Comparison of ENCODE assay signal across 8 mouse cellular contexts in the genomic region with DNA sequence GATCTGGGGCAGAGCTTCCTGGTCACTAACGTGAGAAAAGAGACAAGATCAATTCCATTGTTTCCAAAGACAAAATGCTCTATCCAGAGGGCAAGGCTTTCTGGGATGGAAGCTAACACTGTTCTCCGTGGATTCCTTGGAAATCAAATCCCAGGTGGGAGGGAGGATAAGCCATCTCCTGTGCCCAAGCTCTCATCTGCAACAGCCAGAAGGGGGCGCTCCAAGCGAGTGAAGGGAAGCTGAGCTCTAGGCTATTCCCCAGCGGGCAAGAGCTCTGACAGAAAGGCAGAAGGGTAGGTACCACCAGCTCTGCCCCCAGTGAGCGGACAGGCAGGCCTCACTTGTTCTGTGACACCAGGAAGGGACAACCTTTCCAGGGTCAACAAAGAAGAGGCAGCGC. TPM values are rescaled to one million over a fixed set of nuclear protein-coding genes. Genes with fewer than 3 reads are reported as not detected.
A peak's percentile ranks its signal among the peaks of the same experiment; 100 is the strongest.
DNase-seq lines count a peak whose midpoint lies in the region; ATAC-seq and TF ChIP-seq lines count a peak whose summit lies in the region.

No protein-coding gene starts in this region.

- H3K36me3 ChIP-seq in midbrain, embryonic 11.5 days (ENCODE audit: control insufficient read depth, insufficient read depth, low read length): no peaks in the 10 kb centered on the region
- H3K36me3 ChIP-seq in midbrain, embryonic 15.5 days (replicated peaks): no peaks in the 10 kb centered on the region
- H3K36me3 ChIP-seq in kidney, embryonic 16.5 days (ENCODE audit: insufficient read depth, low read length): no peaks in the 10 kb centered on the region
- H3K36me3 ChIP-seq in liver, adult 2 months (ENCODE audit: control insufficient read depth, insufficient read depth, low read length): no peaks in the 10 kb centered on the region; the same call in 1 of the 2 replicates

- H3K4me2 ChIP-seq in midbrain, embryonic 11.5 days: no peak overlapping the region
- H3K4me2 ChIP-seq in midbrain, embryonic 15.5 days: no peak overlapping the region
- H3K4me2 ChIP-seq in kidney, embryonic 16.5 days (replicated peaks; ENCODE audit: low read depth, low read length): no peak overlapping the region

- H3K9me3 ChIP-seq in midbrain, embryonic 11.5 days (ENCODE audit: control insufficient read depth, low read length): no peaks in the 10 kb centered on the region
- H3K9me3 ChIP-seq in midbrain, embryonic 15.5 days: no peaks in the 10 kb centered on the region
- no peaks in the 10 kb centered on the region for H3K9me3 ChIP-seq in kidney, embryonic 16.5 days (ENCODE audit: low read length)

- peak; percentile 92 for TF ChIP-seq CTCF in liver, adult 2 months (IDR thresholded peaks at IDR 0.05; ENCODE audit: low read depth, low read length)

- peak; percentile 96 for DNase-seq in midbrain, embryonic 11.5 days (ENCODE audit: low spot score, missing footprints)
- peak; percentile 72 for DNase-seq in c-Kit-positive CD71-positive TER-119-positive erythroid progenitor cells, embryonic 14.5 days (ENCODE audit: low spot score)
- DNase-seq in gastrocnemius, adult 18-20 months (ENCODE audit: low spot score): peak; percentile 76
- DNase-seq in liver, adult 2 months (ENCODE audit: extremely low read depth, low read depth, low spot score): peak; percentile 43
- peak; percentile 81 for DNase-seq in ovary, postnatal 36 days (ENCODE audit: low spot score)
- DNase-seq in thymus, postnatal 10 days (ENCODE audit: low spot score in 2 of 2): peak; percentile 57 to 82

- WGBS in midbrain, embryonic 11.5 days: 26% methylated on average over 7 of the region's 7 CpGs
- WGBS in midbrain, embryonic 15.5 days: 25% methylated on average over 7 of the region's 7 CpGs
- WGBS in kidney, embryonic 16.5 days: 24% methylated on average over 7 of the region's 7 CpGs
- WGBS in liver, adult 2 months: 45% methylated on average over 7 of the region's 7 CpGs

- no peaks in the 10 kb centered on the region for H3K79me2 ChIP-seq in liver, adult 2 months (ENCODE audit: control insufficient read depth, insufficient read depth, low read length)

- H3K9ac ChIP-seq in midbrain, embryonic 11.5 days (ENCODE audit: low read length): no peak overlapping the region
- H3K9ac ChIP-seq in midbrain, embryonic 15.5 days: no peak overlapping the region
- no peak overlapping the region for H3K9ac ChIP-seq in kidney, embryonic 16.5 days (replicated peaks; ENCODE audit: low read length)
- no peak overlapping the region for H3K9ac ChIP-seq in liver, adult 2 months (ENCODE audit: low read depth, low read length)

- no peaks in the 10 kb centered on the region for H3K4me1 ChIP-seq in midbrain, embryonic 11.5 days (ENCODE audit: control insufficient read depth, insufficient read depth, low read length)
- no peaks in the 10 kb centered on the region for H3K4me1 ChIP-seq in midbrain, embryonic 15.5 days
- peaks cover 5% of the 10 kb centered on the region; the same call in 1 of the 2 replicates for H3K4me1 ChIP-seq in kidney, embryonic 16.5 days (ENCODE audit: insufficient read depth, low read length)
- H3K4me1 ChIP-seq in liver, adult 2 months (ENCODE audit: control insufficient read depth, insufficient read depth, low read length): peaks cover 10% of the 10 kb centered on the region

- no peak overlapping the region for H3K4me3 ChIP-seq in midbrain, embryonic 11.5 days (ENCODE audit: low read depth, low read length)
- no peak overlapping the region for H3K4me3 ChIP-seq in midbrain, embryonic 15.5 days
- no peak overlapping the region for H3K4me3 ChIP-seq in kidney, embryonic 16.5 days (ENCODE audit: low read length)
- no peak overlapping the region for H3K4me3 ChIP-seq in liver, adult 2 months (ENCODE audit: insufficient read depth, low read depth, low read length)

- peak; percentile 23; the same call in 1 of the 2 replicates for ATAC-seq in midbrain, embryonic 11.5 days (ENCODE audit: low FRiP score)
- no peak for ATAC-seq in midbrain, embryonic 15.5 days (replicated peaks)
- 0 out of 2 replicates have a peak, but pooled peaks have one; percentile 30 for ATAC-seq in kidney, embryonic 16.5 days (ENCODE audit: low FRiP score, low TSS enrichment)

- peaks cover 2% of the 10 kb centered on the region; the same call in 1 of the 2 replicates for H3K27me3 ChIP-seq in midbrain, embryonic 11.5 days (ENCODE audit: control insufficient read depth, insufficient read depth, low read length)
- no peaks in the 10 kb centered on the region for H3K27me3 ChIP-seq in midbrain, embryonic 15.5 days (replicated peaks)
- H3K27me3 ChIP-seq in kidney, embryonic 16.5 days (ENCODE audit: insufficient read depth, low read length): no peaks in the 10 kb centered on the region
- H3K27me3 ChIP-seq in liver, adult 2 months (ENCODE audit: control insufficient read depth, insufficient read depth, low read length): no peaks in the 10 kb centered on the region

- TF ChIP-seq POLR2A in liver, adult 2 months (IDR thresholded peaks at IDR 0.05; ENCODE audit: extremely low read depth, insufficient read depth, low read length): no peak

- H3K27ac ChIP-seq in midbrain, embryonic 11.5 days (ENCODE audit: low read depth, low read length): no peak overlapping the region
- H3K27ac ChIP-seq in midbrain, embryonic 15.5 days: no peak overlapping the region
- no peak overlapping the region for H3K27ac ChIP-seq in kidney, embryonic 16.5 days (ENCODE audit: low read length)
- H3K27ac ChIP-seq in liver, adult 2 months (replicated peaks; ENCODE audit: insufficient read depth, low read depth, low read length): no peak overlapping the region

RNA-seq across cellular contexts. Expression of a gene that starts 41.6 kb away (rescaled TPM):
- polyA plus RNA-seq in midbrain, embryonic 11.5 days (2014; fragmentation: Nextera tagmentation; extraction: Ambion mirVana): 3.7 and 4.0 TPM in 2 replicates
- 22.1 and 24.8 TPM in 2 replicates for polyA plus RNA-seq in midbrain, embryonic 15.5 days (2015; fragmentation: Nextera tagmentation; extraction: Ambion mirVana)
- total RNA-seq in gastrocnemius, adult 18-20 months (2021): 1 to 10 TPM; 8.5 to 9.4 TPM
- polyA plus RNA-seq in kidney, embryonic 16.5 days (2015; fragmentation: Nextera tagmentation; extraction: Ambion mirVana): 64.1 and 71.8 TPM in 2 replicates
- 76.1 and 81.6 TPM in 2 replicates for total RNA-seq in liver, adult 2 months (2014; rRNA removed)
- polyA plus RNA-seq in liver, adult 2 months (2012; rRNA removed): 140 and 148 TPM in 2 replicates

Comparison
In these comparisons a context has a peak if more than half of its experiments do, and no peak if none do; other contexts are left out.
1. DNase-seq: peak in every context shown above with its lines; median percentile 96 in midbrain, embryonic 11.5 days; 81 in ovary, postnatal 36 days; 76 in gastrocnemius, adult 18-20 months; 72 in c-Kit-positive CD71-positive TER-119-positive erythroid progenitor cells, embryonic 14.5 days; 70 in thymus, postnatal 10 days; 43 in liver, adult 2 months.